Mouse (Mus musculus): ENCODE results near the gene Exoc7. TPM values are rescaled to one million over a fixed set of nuclear protein-coding genes. Genes with fewer than 3 reads are reported as not detected.

Gene Exoc7
- polyA plus RNA-seq, 1 experiment: 93.3 TPM

DNA sequence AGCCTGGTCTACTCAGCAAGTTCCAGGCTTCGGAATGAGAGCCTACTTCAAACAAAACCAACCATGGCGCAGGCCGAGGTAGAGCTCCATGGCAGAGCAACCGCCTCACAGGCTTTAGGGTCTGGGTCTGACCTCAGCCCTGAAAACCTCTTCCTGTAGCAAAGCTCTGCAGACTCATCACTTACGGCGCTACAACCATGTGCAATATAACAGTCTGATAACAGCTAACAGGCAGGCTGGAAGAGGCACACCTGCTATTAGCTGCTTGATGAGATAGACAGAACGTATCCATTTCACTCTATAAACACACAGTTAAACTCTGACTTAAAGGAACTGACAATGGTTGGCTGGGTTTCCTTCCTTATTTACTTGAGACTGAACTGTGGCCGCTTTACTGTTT lies 47.6 kb downstream of the Exoc7 start:
- Histone ChIP-seq H3K9me3 (replicated peaks; ENCODE audit: control insufficient read depth, insufficient read depth, low read length, poor library complexity, severe bottlenecking) (no peaks in the 10 kb centered on the region), H3K36me3 (ENCODE audit: control insufficient read depth, insufficient read depth, low read length, poor library complexity, severe bottlenecking) (peaks cover 33% of the 10 kb centered on the region), H3K9ac (ENCODE audit: low read depth, poor library complexity, severe bottlenecking) (no peak overlapping the region), H3K27ac (ENCODE audit: insufficient read depth, low read length) (no peak overlapping the region), H3K4me1 (ENCODE audit: control insufficient read depth, insufficient read depth, low read length) (no peaks in the 10 kb centered on the region), H3K27me3 (ENCODE audit: control insufficient read depth, insufficient read depth, low read length, poor library complexity, severe bottlenecking) (no peaks in the 10 kb centered on the region), H3K4me3 (ENCODE audit: low read depth, low read length) (no peak overlapping the region)
- TF ChIP-seq CTCF (IDR thresholded peaks at IDR 0.05; ENCODE audit: low read depth, low read length) (no peak), POLR2A (IDR thresholded peaks at IDR 0.05; ENCODE audit: insufficient read depth, low read length) (no peak), EP300 (IDR thresholded peaks at IDR 0.05; ENCODE audit: insufficient read depth, low read depth, low read length) (no peak)

DNA sequence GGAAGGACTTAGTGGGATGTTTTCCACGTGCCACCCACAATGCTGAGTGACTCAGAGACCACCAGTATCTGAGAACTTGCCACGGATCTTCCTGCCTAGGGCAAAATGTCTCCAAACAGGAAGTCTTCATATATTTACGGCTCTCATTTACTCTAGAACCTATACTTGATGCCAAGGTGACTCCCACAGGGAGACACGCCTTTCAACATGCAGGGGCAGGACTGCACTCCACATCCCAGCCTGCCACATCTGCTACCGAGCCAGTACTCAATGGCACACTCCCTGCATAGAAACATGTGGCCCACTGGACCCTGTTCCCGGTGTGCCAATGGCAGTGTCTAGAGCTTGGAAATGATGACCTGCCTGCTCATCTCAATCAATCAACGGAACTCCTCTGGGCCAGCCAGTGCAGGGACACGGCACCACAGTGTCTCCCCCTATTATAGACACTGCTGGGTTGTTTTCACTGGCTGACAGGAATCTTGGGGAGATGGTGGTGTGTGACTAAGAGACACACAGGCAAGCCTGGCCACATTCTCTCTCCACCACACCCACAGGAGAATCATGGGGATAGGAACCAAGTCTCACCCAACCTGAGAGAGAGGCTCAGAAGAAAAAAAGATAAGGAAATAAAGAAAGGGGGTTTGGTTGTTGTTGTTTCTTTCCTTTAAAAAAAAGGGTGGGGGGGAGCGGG lies 50.9 kb downstream of the Exoc7 start:
- H3K27me3 ChIP-seq (ENCODE audit: control insufficient read depth, insufficient read depth, low read length, poor library complexity, severe bottlenecking): no peaks in the 10 kb centered on the region
- TF ChIP-seq POLR2A (IDR thresholded peaks at IDR 0.05; ENCODE audit: insufficient read depth, low read length) (no peak), EP300 (IDR thresholded peaks at IDR 0.05; ENCODE audit: insufficient read depth, low read depth, low read length) (no peak), CTCF (IDR thresholded peaks at IDR 0.05; ENCODE audit: low read depth, low read length) (no peak)
- no peaks in the 10 kb centered on the region for H3K9me3 ChIP-seq (replicated peaks; ENCODE audit: control insufficient read depth, insufficient read depth, low read length, poor library complexity, severe bottlenecking)
- peaks cover 16% of the 10 kb centered on the region for H3K36me3 ChIP-seq (ENCODE audit: control insufficient read depth, insufficient read depth, low read length, poor library complexity, severe bottlenecking)
- H3K27ac ChIP-seq (ENCODE audit: insufficient read depth, low read length): no peak overlapping the region
- H3K9ac ChIP-seq (ENCODE audit: low read depth, poor library complexity, severe bottlenecking): no peak overlapping the region
- H3K4me3 ChIP-seq (ENCODE audit: low read depth, low read length): no peak overlapping the region
- no peaks in the 10 kb centered on the region for H3K4me1 ChIP-seq (ENCODE audit: control insufficient read depth, insufficient read depth, low read length)

DNA sequence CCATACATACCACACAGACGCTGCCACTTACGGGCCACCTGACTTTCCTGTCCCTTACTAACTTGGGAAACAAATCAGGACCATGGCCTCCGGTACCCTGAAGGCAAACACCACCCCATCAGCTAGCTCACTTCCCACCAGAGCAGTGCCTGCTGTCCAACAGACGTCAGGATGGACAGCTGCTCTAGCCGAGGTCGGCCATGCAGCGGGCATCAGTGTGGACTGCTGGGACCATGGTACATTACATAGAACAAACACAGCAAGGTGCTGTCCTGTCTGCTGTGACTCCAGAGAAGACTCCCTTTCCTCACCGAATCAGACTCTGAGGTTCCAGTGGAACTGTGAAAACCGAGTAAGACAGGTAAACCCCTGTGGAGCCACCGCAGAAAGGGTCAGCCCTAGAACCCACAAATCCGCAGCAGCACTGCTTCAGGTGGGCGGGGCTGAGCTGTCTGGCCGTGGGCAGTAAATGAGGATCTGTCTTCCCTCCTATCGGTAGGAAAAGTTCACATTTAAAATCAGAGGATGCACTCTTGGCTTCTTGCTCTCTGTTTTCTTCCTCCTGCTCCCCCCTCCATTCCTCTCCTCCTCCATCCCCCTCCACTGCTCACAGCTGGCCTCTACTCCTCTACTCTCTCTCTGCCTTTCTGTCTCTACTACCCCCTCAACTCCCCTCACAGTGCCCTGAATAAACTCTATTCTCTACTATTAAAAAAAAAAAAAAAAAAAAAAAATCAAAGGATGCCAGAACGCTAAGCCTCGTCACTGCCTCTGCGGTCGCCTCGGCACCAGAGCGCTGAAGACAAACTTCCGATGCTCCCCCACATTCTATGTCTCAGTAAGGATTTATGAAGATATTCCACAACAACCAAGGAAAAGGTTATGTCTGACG lies 51.7 kb downstream of the Exoc7 start:
- Histone ChIP-seq H3K9me3 (replicated peaks; ENCODE audit: control insufficient read depth, insufficient read depth, low read length, poor library complexity, severe bottlenecking) (no peaks in the 10 kb centered on the region), H3K4me3 (ENCODE audit: low read depth, low read length) (no peak overlapping the region), H3K36me3 (ENCODE audit: control insufficient read depth, insufficient read depth, low read length, poor library complexity, severe bottlenecking) (peaks cover 17% of the 10 kb centered on the region), H3K4me1 (ENCODE audit: control insufficient read depth, insufficient read depth, low read length) (no peaks in the 10 kb centered on the region), H3K9ac (ENCODE audit: low read depth, poor library complexity, severe bottlenecking) (no peak overlapping the region), H3K27ac (ENCODE audit: insufficient read depth, low read length) (no peak overlapping the region), H3K27me3 (ENCODE audit: control insufficient read depth, insufficient read depth, low read length, poor library complexity, severe bottlenecking) (no peaks in the 10 kb centered on the region)
- no peak for TF ChIP-seq EP300 (IDR thresholded peaks at IDR 0.05; ENCODE audit: insufficient read depth, low read depth, low read length)
- TF ChIP-seq CTCF (IDR thresholded peaks at IDR 0.05; ENCODE audit: low read depth, low read length): no peak
- TF ChIP-seq POLR2A (IDR thresholded peaks at IDR 0.05; ENCODE audit: insufficient read depth, low read length): no peak

DNA sequence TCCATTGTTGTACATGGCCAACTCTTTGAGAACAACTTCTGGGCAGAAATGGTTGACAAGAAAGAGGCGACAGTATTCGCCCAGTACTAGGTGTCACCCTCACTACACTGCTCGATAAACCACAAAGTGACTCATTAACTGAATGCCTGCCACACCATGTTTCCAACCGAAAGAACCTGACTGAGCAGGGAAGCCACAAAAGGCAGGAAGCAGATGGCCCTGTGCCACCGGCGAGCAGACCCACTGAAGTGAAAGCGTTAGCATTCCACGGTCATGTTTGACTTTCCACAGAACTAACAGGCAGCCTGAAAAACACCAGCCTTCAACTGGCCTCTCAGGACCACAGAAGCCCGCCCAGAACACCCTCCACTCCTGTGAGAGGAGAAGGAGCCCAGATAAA lies 52.4 kb downstream of the Exoc7 start:
- Histone ChIP-seq H3K36me3 (ENCODE audit: control insufficient read depth, insufficient read depth, low read length, poor library complexity, severe bottlenecking) (peaks cover 19% of the 10 kb centered on the region), H3K9me3 (replicated peaks; ENCODE audit: control insufficient read depth, insufficient read depth, low read length, poor library complexity, severe bottlenecking) (no peaks in the 10 kb centered on the region), H3K27me3 (ENCODE audit: control insufficient read depth, insufficient read depth, low read length, poor library complexity, severe bottlenecking) (no peaks in the 10 kb centered on the region), H3K4me3 (ENCODE audit: low read depth, low read length) (no peak overlapping the region), H3K27ac (ENCODE audit: insufficient read depth, low read length) (no peak overlapping the region), H3K4me1 (ENCODE audit: control insufficient read depth, insufficient read depth, low read length) (no peaks in the 10 kb centered on the region), H3K9ac (ENCODE audit: low read depth, poor library complexity, severe bottlenecking) (no peak overlapping the region)
- TF ChIP-seq POLR2A (IDR thresholded peaks at IDR 0.05; ENCODE audit: insufficient read depth, low read length): no peak
- TF ChIP-seq CTCF (IDR thresholded peaks at IDR 0.05; ENCODE audit: low read depth, low read length): no peak
- no peak for TF ChIP-seq EP300 (IDR thresholded peaks at IDR 0.05; ENCODE audit: insufficient read depth, low read depth, low read length)

DNA sequence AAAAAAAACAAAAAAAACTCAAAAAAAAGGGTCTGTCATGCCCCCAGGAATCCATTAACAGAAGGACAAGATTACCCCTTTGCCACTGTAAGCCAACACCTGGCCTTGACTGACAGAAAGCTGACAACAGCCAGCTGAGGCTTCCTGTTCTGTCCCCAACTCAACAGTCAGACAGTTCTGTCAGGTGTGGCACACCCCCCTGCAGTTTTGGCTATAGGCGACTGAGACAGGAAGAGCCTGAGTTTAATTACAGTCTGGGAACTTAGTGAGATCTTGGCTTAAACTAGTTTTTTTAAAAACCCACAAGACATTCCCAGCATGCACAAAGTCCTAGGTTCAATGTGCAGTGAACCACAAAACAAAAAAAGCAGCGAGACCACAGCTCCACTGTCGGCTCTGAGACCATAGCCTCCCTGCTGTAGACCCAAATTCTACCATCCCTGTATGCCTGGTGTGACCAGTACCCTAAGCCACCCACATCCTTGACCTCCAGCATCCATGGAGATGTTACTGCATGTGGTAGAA lies 53.9 kb downstream of the Exoc7 start:
- TF ChIP-seq CTCF (IDR thresholded peaks at IDR 0.05; ENCODE audit: low read depth, low read length): no peak
- TF ChIP-seq EP300 (IDR thresholded peaks at IDR 0.05; ENCODE audit: insufficient read depth, low read depth, low read length): no peak
- no peak for TF ChIP-seq POLR2A (IDR thresholded peaks at IDR 0.05; ENCODE audit: insufficient read depth, low read length)

More for the DNA sequence above, 53.9 kb downstream of the Exoc7 start:
- Histone ChIP-seq H3K27me3 (ENCODE audit: control insufficient read depth, insufficient read depth, low read length, poor library complexity, severe bottlenecking) (no peaks in the 10 kb centered on the region), H3K9ac (ENCODE audit: low read depth, poor library complexity, severe bottlenecking) (no peak overlapping the region), H3K4me3 (ENCODE audit: low read depth, low read length) (no peak overlapping the region), H3K9me3 (replicated peaks; ENCODE audit: control insufficient read depth, insufficient read depth, low read length, poor library complexity, severe bottlenecking) (no peaks in the 10 kb centered on the region), H3K36me3 (ENCODE audit: control insufficient read depth, insufficient read depth, low read length, poor library complexity, severe bottlenecking) (peaks cover 19% of the 10 kb centered on the region), H3K4me1 (ENCODE audit: control insufficient read depth, insufficient read depth, low read length) (no peaks in the 10 kb centered on the region), H3K27ac (ENCODE audit: insufficient read depth, low read length) (no peak overlapping the region)
